Mouse (Mus musculus) embryonic facial prominence, embryonic 14.5 days (tissue): ENCODE measurements around the gene Kcna2. TPM values are rescaled to one million over a fixed set of nuclear protein-coding genes. Genes with fewer than 3 reads are reported as not detected.

Source experiments
- ATAC-seq: fragments of 200-750 bp; cut with Nextera tagmentation; 2 replicates; pipeline ENCODE4 v1.8.0; 2017; ENCODE audit warnings: low read depth, moderate number of reproducible peaks, moderate TSS enrichment
- DNase-seq: peaks from one replicate; pipeline ENCODE4 v3.0.0-alpha.2; 2015; ENCODE audit warnings: low spot score
- H3K27ac ChIP-seq: fragments of 300-500 bp; sonication (generic); replicated peaks from 2 replicates; pipeline ENCODE4 v1.5.1; 2014; ENCODE audit warnings: low read depth, mild to moderate bottlenecking, low read length, moderate library complexity
- H3K27me3 ChIP-seq: fragments of 300-500 bp; sonication (generic); replicated peaks from 2 replicates; pipeline ENCODE4 v1.6.1; 2014; ENCODE audit warnings: low read length; ENCODE audit not compliant: control insufficient read depth, insufficient read depth
- H3K36me3 ChIP-seq: fragments of 300-500 bp; sonication (generic); 2 replicates; pipeline ENCODE4 v1.6.1; 2014; ENCODE audit warnings: low read length, mixed read lengths; ENCODE audit not compliant: control insufficient read depth, insufficient read depth
- H3K4me1 ChIP-seq: fragments of 300-500 bp; sonication (generic); 2 replicates; pipeline ENCODE4 v1.6.1; 2014; ENCODE audit warnings: antibody characterized with exemption, low read length; ENCODE audit not compliant: control insufficient read depth, insufficient read depth
- H3K4me2 ChIP-seq: fragments of 300-500 bp; sonication (generic); 2 replicates; pipeline ENCODE4 v1.6.1; 2014; ENCODE audit warnings: low read depth, mild to moderate bottlenecking, low read length, moderate library complexity, mixed read lengths
- H3K4me3 ChIP-seq: fragments of 300-500 bp; sonication (generic); 2 replicates; pipeline ENCODE4 v1.5.1; 2014; ENCODE audit warnings: low read depth, mild to moderate bottlenecking, low read length
- H3K9ac ChIP-seq: fragments of 300-500 bp; sonication (generic); 2 replicates; pipeline ENCODE4 v1.6.1; 2014; ENCODE audit warnings: low read depth, mild to moderate bottlenecking, low read length, moderate library complexity, mixed read lengths
- H3K9me3 ChIP-seq: fragments of 300-500 bp; sonication (generic); 2 replicates; pipeline ENCODE4 v1.6.1; 2016; ENCODE audit warnings: low read length; ENCODE audit not compliant: control insufficient read depth
- WGBS: fragments of 180-500 bp; shearing (Covaris S2); extraction: QIAGEN DNeasy Blood & Tissue Kit; methylation state at CpG from one replicate; pipeline ENCODE4 v1.1.7; 2014; 5-methylcytosine and 5-hydroxymethylcytosine counted together
- polyA plus RNA-seq: library from polyadenylated mRNA; unstranded; fragments of >200 nt; fragmentation: Nextera tagmentation; extraction: Ambion mirVana; gene quantifications from 2 replicates; pipeline ENCODE4 v1.2.1, GENCODE M21; 2014

Kcna2 gene
- polyA plus RNA-seq, 1 experiment from 2014 or later, result 0.42 TPM

DNA sequence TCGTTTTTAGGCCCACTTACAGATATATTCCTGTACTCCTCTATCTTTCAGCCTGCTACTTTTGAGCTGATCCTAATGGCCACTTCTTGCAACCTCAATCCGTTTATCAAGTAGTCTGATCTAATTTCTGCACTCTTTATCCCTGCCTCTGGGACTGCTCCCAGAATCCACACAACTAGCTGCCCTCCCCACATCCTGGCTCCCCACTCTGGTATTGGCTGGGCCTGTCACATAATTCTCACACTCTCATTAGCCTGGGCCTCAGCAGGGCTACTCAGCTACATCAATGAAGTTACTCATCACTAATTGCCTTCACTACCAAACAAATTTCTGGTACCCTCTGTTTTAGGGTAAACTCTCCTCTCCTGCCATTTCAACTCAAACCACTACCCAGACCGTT lies 49.5 kb downstream of the Kcna2 start:
- Histone ChIP-seq H3K27me3 (no peaks in the 10 kb centered on the region), H3K9ac (no peak overlapping the region), H3K4me2 (no peak overlapping the region), H3K9me3 (no peaks in the 10 kb centered on the region), H3K36me3 (no peaks in the 10 kb centered on the region), H3K27ac (no peak overlapping the region), H3K4me1 (no peaks in the 10 kb centered on the region), H3K4me3 (no peak overlapping the region)
- WGBS, result 44% methylated on average over 3 of the region's 3 CpGs
- ATAC-seq (no peak), DNase-seq (no peak)

DNA sequence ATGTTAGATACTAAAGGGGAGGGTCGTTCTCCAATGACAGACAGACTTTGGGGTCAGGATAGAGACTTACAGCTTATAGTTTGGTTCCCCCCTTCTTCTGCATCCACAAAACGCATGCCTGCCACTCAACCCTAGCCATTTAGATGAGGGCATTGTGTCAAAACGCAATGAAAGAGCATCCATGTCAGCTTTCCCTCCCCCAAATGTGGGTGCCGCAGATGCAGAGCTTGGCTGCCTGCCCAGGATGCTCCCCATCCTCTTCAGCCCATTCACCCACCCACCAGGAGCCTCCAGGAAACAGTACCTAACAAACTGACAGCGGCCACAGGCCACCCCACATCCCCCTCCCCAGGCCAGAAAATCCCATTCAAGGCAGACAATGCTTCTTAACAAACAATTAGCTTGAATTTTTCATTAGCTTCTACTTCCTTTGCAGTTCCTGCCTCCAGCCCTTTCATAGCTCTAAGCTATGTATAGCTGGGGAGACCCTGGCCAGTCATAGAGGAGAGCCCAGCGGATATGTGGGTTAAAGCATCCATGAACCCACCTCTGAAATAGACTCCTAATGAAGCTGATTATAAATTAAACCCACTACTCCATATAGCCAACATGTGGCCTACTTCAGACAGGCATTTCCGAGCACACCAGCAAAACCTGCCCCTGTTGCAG lies 50.1 kb downstream of the Kcna2 start:
- no peak overlapping the region for H3K4me3 ChIP-seq
- DNase-seq (no peak), ATAC-seq (no peak)
- no peak overlapping the region for H3K27ac ChIP-seq
- 53% methylated on average over 7 of the region's 7 CpGs for WGBS
- H3K9ac ChIP-seq, result no peak overlapping the region
- H3K4me1 ChIP-seq, result no peaks in the 10 kb centered on the region
- H3K9me3 ChIP-seq, result no peaks in the 10 kb centered on the region
- no peaks in the 10 kb centered on the region for H3K27me3 ChIP-seq
- H3K4me2 ChIP-seq, result no peak overlapping the region
- H3K36me3 ChIP-seq, result no peaks in the 10 kb centered on the region

DNA sequence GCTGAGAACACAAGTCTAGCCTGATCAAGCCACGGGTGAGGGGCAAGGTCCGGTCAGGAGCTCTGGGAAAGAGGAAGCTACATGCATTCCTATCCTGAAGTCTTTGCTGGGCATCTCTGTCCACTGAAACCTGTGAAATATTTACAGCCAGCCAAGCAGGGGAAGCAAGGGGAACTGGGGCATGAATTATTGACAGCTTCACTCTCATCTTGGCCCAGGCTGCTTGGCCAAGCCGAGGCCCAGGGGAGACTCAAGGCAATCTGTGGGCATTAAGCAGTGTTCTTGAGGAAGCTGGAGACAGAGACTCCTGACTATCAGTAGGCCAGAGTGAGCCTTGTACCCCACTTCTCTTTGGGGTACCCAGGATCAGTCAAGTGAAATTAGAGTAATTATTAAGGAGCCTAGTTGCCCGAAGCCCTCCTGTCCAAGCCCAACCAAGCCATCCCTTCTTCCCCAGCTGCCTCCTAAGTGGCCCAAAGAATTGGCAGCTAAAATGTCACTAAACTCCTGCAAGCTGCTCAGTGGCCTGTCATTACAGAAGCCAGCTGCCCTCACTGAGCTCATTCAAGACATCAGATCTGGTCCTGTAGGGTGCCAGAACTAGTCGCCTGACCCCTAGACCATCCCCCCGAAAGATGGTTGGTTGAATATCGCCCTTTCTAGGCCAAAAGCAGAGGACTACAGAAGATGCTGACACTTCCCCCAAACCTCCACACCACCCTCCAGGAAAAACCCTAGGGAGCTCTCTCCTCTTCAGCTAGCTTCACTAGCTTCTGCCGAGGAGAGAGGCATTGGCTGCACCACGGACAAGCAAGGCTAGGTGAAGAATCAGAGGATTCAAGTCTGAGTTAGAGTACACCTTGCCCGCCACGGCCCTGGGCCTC lies 53.1 kb downstream of the Kcna2 start:
- DNase-seq, result no peak
- Histone ChIP-seq H3K4me3 (no peak overlapping the region), H3K36me3 (no peaks in the 10 kb centered on the region), H3K27ac (no peak overlapping the region), H3K27me3 (no peaks in the 10 kb centered on the region; the same call in 1 of the 2 replicates), H3K9me3 (no peaks in the 10 kb centered on the region), H3K4me2 (no peak overlapping the region), H3K9ac (no peak overlapping the region), H3K4me1 (no peaks in the 10 kb centered on the region)
- 78% methylated on average over 11 of the region's 11 CpGs for WGBS
- ATAC-seq, result no peak

DNA sequence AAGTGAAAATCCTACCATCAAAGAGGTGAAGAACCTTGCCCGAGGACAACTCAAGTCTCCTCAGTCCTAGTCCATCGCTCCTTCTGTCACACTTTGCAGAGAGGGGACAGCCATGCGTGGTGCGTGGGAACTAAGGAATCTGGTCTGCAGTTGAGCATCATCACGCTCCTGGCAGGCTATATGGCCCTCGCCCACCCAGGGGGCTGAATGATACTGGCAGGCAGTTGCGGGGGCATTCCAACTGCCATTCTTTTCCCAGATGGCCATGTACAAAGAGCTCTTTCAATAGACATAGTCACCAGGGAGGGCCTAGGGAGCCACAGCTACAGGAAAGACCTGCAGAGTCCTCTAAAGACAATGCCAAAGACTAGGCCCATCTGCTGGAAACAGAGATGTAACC lies 57.9 kb downstream of the Kcna2 start:
- Histone ChIP-seq H3K9ac (no peak overlapping the region), H3K4me3 (no peak overlapping the region), H3K9me3 (no peaks in the 10 kb centered on the region), H3K4me2 (no peak overlapping the region), H3K27ac (no peak overlapping the region), H3K27me3 (no peaks in the 10 kb centered on the region; the same call in 1 of the 2 replicates), H3K4me1 (no peaks in the 10 kb centered on the region), H3K36me3 (no peaks in the 10 kb centered on the region)
- WGBS, result 85% methylated on average over 7 of the region's 7 CpGs
- no peak for DNase-seq
- ATAC-seq, result no peak

DNA sequence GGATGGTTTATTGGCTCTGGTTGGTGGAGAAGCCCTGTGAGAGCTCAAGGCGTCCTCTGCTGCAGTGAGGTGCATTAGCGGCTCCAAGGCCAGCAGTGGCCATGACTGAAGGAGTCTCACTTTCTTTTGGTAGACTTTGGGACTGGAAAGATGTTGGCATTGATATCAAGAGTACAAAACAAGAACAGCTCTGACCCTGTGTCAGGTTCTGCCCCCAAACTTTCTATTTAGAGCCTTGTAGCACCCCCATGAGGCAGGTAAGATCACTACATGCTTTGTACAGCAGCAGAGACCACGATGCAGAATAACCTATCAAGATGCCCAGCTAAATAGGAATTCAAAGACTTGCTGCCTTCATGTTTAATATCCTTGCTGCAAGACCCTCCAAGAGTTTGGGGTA lies 58.5 kb downstream of the Kcna2 start:
- H3K36me3 ChIP-seq, result no peaks in the 10 kb centered on the region
- ATAC-seq, result no peak
- H3K4me1 ChIP-seq, result no peaks in the 10 kb centered on the region
- WGBS, result 55% methylated on average over 3 of the region's 3 CpGs
- no peak overlapping the region for H3K27ac ChIP-seq
- H3K9me3 ChIP-seq, result no peaks in the 10 kb centered on the region
- no peak overlapping the region for H3K4me3 ChIP-seq
- no peak for DNase-seq
- peak overlapping the region; percentile 46 for H3K4me2 ChIP-seq
- no peak overlapping the region; the same call in 1 of the 2 replicates for H3K9ac ChIP-seq
- H3K27me3 ChIP-seq, result no peaks in the 10 kb centered on the region; the same call in 1 of the 2 replicates

DNA sequence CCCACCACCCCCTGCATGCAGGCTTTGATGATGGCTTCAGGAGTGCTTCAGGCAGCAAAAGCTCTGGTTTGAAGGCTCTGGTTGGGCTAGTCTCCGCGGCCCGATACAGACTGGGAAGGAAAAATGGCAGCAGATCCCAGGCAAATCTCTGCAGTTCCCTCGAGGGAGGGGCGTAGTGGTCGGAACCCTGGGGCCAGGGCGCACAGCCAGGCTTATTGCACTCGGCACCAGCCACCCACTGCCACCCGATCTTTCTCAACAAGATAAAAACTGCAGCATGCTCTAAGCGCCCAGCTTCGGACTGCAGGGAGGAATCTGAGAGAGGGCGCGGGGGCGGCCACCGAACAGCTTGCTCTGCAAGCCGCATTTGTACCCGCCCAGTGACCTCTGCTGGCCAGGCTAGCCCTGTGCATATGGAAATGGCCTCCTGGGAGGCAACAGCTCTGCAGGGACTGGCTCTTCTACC lies 58.9 kb downstream of the Kcna2 start:
- 4% methylated on average over 17 of the region's 17 CpGs for WGBS
- peak; percentile 65; the same call in 1 of the 2 replicates for ATAC-seq
- Histone ChIP-seq H3K27me3 (no peaks in the 10 kb centered on the region; the same call in 1 of the 2 replicates), H3K4me1 (no peaks in the 10 kb centered on the region), H3K9ac (peak overlapping the region; percentile 26; the same call in 1 of the 2 replicates), H3K27ac (no peak overlapping the region), H3K36me3 (no peaks in the 10 kb centered on the region), H3K4me2 (peak overlapping the region; percentile 46), H3K9me3 (no peaks in the 10 kb centered on the region), H3K4me3 (peak overlapping the region; percentile 20; the same call in 1 of the 2 replicates)
- peak; percentile 43 for DNase-seq

DNA sequence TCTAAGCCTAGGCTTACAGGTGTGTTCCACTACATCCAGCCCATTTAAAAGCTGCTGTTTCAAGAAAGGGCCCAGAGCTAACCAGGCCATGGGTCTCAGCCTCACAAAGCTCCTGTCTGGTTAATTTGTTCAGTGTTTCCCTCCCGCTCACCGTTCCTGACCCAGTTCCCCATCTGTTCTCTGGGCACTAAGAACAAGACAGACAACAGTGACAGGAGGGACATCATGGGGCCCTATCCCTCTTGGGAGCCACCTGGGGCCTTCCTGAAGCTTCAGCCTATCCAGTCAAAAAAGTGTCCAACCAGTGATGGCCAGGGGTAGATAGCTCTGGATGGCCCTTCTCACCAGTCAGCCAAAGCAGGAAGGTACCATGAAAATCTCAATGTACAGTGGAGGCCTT lies 61.8 kb downstream of the Kcna2 start:
- DNase-seq (no peak), ATAC-seq (no peak)
- H3K4me3 ChIP-seq, result no peak overlapping the region
- H3K36me3 ChIP-seq, result no peaks in the 10 kb centered on the region
- H3K4me2 ChIP-seq, result no peak overlapping the region
- H3K27me3 ChIP-seq, result no peaks in the 10 kb centered on the region; the same call in 1 of the 2 replicates
- no peak overlapping the region for H3K27ac ChIP-seq
- WGBS, result 84% methylated on average over 2 of the region's 2 CpGs
- H3K9me3 ChIP-seq, result no peaks in the 10 kb centered on the region
- no peaks in the 10 kb centered on the region for H3K4me1 ChIP-seq
- no peak overlapping the region for H3K9ac ChIP-seq
